Mouse (Mus musculus) midbrain, embryonic 13.5 days (tissue): ENCODE data around the gene Pdzd2. TPM values are rescaled to one million over a fixed set of nuclear protein-coding genes. Genes with fewer than 3 reads are reported as not detected.

Experiments
- ATAC-seq: fragments of 200-750 bp; cut with Nextera tagmentation; 2 replicates; pipeline ENCODE4 v1.8.0; 2017; ENCODE audit warnings: mild to moderate bottlenecking, moderate TSS enrichment, moderate library complexity
- H3K27ac ChIP-seq: fragments of 300-500 bp; sonication (generic); 2 replicates; pipeline ENCODE4 v1.5.1; 2015; ENCODE audit warnings: inconsistent platforms, mild to moderate bottlenecking, moderate library complexity
- H3K27me3 ChIP-seq: fragments of 300-500 bp; sonication (generic); 2 replicates; pipeline ENCODE4 v1.6.1; 2015; ENCODE audit warnings: mild to moderate bottlenecking, inconsistent platforms
- H3K36me3 ChIP-seq: fragments of 300-500 bp; sonication (generic); 2 replicates; pipeline ENCODE4 v1.6.1; 2015; ENCODE audit warnings: mild to moderate bottlenecking, inconsistent platforms
- H3K4me1 ChIP-seq: fragments of 300-500 bp; sonication (generic); replicated peaks from 2 replicates; pipeline ENCODE4 v1.6.1; 2015; ENCODE audit warnings: inconsistent platforms
- H3K4me2 ChIP-seq: fragments of 300-500 bp; sonication (generic); replicated peaks from 2 replicates; pipeline ENCODE4 v1.6.1; 2015; ENCODE audit warnings: moderate library complexity, mild to moderate bottlenecking, inconsistent platforms
- H3K4me3 ChIP-seq: fragments of 300-500 bp; sonication (generic); replicated peaks from 2 replicates; pipeline ENCODE4 v1.5.1; 2015; ENCODE audit warnings: mild to moderate bottlenecking, inconsistent platforms
- H3K9ac ChIP-seq: fragments of 300-500 bp; sonication (generic); replicated peaks from 2 replicates; pipeline ENCODE4 v1.6.1; 2015; ENCODE audit warnings: mild to moderate bottlenecking, inconsistent platforms
- H3K9me3 ChIP-seq: fragments of 300-500 bp; sonication (generic); 2 replicates; pipeline ENCODE4 v1.6.1; 2016; ENCODE audit warnings: mild to moderate bottlenecking, inconsistent platforms
- WGBS: fragments of 180-500 bp; shearing (Covaris S2); methylation state at CpG from one replicate; pipeline ENCODE4 v1.1.7; 2015; 5-methylcytosine and 5-hydroxymethylcytosine counted together
- polyA plus RNA-seq: library from polyadenylated mRNA; unstranded; fragments of >200 nt; fragmentation: Nextera tagmentation; extraction: Ambion mirVana; gene quantifications from 2 replicates; pipeline ENCODE4 v1.2.1, GENCODE M21; 2015

Pdzd2 gene
- polyA plus RNA-seq, 1 experiment from 2014 or later: 9.7 TPM

DNA sequence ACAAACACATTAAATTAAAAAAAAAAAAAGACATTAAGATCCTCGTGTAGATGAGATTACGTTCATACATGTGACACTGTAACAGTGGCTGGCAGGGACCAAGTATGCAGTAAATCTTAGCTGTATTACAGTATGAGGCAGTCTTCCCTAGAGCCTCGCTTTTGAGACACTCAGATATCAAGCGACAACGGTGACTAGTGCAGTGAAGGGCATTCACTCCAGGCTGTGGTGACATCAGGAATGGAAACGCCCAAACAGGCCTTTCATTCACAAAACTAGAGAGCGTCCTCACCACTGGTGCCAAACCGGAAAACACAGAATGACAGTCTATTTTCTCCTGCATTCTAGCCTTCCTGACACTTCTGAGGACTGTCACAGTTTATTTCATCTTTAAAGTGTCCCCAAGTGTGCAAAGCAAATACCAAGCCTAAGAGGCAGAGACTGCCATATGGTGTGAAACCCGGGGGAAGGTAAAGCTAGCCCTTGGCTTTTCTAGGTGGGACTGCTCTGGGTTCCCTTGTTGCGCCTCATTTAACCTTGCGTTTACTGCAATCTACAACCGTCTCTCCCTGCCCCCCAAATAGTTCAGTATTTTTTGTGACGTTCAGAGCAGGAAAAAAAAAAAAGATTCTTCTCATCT, 195.9 kb downstream of the Pdzd2 start:
- Histone ChIP-seq H3K9me3 (no peaks in the 10 kb centered on the region), H3K4me1 (peaks cover 13% of the 10 kb centered on the region), H3K27ac (no peak overlapping the region), H3K4me3 (no peak overlapping the region), H3K4me2 (no peak overlapping the region), H3K27me3 (no peaks in the 10 kb centered on the region), H3K9ac (no peak overlapping the region), H3K36me3 (no peaks in the 10 kb centered on the region)
- ATAC-seq: no peak
- 67% methylated on average over 13 of the region's 13 CpGs for WGBS

DNA sequence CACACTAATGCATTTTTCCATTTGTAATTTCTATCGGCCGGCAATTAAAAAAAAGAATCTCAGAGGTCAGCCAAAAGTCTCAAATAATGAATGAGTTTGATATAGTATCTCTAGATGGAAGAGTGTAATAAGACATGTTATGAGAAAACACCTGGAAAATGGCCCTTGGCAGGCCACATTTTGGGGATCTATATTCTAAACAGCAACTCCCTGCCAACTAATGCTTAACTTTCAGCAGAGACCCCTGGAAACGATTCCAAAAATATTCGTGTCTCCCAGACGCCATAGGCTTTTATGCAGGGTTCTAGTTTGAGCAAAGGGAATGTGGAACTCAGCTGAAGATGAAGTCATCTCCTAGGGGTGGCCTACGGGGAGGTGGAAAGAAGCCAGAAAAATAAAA, 197.4 kb downstream of the Pdzd2 start:
- Histone ChIP-seq H3K9ac (no peak overlapping the region), H3K4me1 (peaks cover 11% of the 10 kb centered on the region; the same call in 1 of the 2 replicates), H3K27ac (no peak overlapping the region), H3K4me2 (no peak overlapping the region), H3K36me3 (no peaks in the 10 kb centered on the region), H3K27me3 (no peaks in the 10 kb centered on the region), H3K4me3 (no peak overlapping the region), H3K9me3 (no peaks in the 10 kb centered on the region)
- 90% methylated on average over 6 of the region's 6 CpGs for WGBS
- no peak for ATAC-seq

DNA sequence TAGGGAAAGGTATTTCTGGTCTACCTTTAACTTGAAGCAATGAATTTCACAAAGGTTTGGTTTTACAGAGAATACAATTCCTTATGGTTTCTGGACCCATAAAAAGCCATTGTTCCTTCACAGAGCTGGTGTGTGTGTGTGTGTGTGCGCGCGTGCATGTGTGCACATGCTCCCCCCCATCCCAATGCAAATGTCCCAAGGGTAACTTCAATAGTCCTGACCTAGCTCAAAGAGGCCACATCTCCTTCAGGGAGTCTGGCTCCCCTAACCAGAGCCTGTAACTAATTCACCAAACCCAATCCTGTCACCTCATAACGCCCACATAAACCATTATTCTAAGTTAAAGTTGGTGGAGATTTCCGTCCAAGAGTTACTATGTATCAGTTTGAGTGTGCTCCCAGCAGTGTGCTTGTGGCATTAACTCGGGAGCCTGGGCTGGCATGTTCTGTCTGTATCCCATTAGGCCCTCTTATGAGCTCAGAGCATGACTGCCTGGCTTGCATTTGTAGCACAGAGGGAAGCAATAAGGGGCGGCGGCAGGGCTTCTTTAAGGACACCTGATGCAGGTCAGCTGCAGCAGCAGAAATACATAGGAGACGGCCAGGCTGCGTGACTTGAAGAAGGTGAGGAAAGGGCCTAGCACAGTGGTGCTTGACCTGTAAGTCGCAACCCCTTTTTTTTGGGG, 200.0 kb downstream of the Pdzd2 start:
- no peak overlapping the region for H3K27ac ChIP-seq
- ATAC-seq: no peak
- H3K27me3 ChIP-seq: no peaks in the 10 kb centered on the region
- 0 out of 2 replicates have a peak, but pooled peaks cover 6% of the 10 kb centered on the region for H3K4me1 ChIP-seq
- no peaks in the 10 kb centered on the region for H3K9me3 ChIP-seq
- no peaks in the 10 kb centered on the region for H3K36me3 ChIP-seq
- no peak overlapping the region for H3K4me3 ChIP-seq
- no peak overlapping the region for H3K9ac ChIP-seq
- H3K4me2 ChIP-seq: no peak overlapping the region
- 89% methylated on average over 11 of the region's 11 CpGs for WGBS

DNA sequence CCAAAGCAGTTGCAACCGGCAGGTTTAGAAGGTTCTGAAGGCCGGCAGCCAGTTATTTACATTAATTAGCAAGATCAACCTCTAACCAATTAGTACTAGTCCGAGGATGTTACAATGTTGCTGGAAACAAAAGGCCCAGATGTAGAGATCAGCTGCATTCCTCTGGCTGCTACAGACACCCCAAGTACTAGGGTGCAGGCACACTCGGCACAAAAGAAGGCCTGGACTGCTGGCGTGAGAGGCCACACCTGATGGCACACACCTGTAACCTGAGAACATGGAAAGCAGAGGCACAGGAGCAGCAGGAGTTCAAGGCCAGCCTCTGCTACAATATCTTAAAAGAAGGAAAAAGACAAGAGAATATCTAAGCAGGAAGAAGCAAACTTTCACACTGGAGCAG, 206.5 kb downstream of the Pdzd2 start:
- no peak overlapping the region for H3K4me3 ChIP-seq
- H3K9ac ChIP-seq: no peak overlapping the region
- 83% methylated on average over 5 of the region's 5 CpGs for WGBS
- no peaks in the 10 kb centered on the region for H3K36me3 ChIP-seq
- no peak overlapping the region for H3K27ac ChIP-seq
- H3K4me2 ChIP-seq: no peak overlapping the region
- no peaks in the 10 kb centered on the region for H3K4me1 ChIP-seq
- H3K27me3 ChIP-seq: no peaks in the 10 kb centered on the region
- H3K9me3 ChIP-seq: no peaks in the 10 kb centered on the region
- ATAC-seq: no peak

DNA sequence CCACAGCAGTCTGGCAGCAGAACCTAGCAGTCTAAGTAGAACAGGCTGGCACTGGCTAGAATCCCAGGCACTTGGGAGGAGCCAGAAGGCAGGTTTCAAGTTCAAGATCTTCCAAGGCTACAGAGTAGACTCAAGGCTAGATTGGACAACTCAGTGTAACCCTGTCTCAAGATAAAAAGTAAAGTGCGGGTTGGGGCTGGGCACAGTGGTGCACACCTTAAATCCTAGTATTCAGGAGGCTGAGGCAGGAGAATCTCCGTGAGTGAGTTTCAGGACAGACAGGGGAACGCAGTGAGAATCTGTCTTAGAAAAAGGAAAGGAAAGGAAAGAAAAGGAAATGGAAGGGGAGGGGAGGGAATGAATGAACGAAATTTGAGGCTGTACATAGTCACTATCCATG, 207.2 kb downstream of the Pdzd2 start:
- no peak overlapping the region for H3K4me3 ChIP-seq
- H3K36me3 ChIP-seq: no peaks in the 10 kb centered on the region
- H3K9ac ChIP-seq: no peak overlapping the region
- H3K27me3 ChIP-seq: no peaks in the 10 kb centered on the region
- no peak overlapping the region for H3K27ac ChIP-seq
- H3K9me3 ChIP-seq: no peaks in the 10 kb centered on the region
- no peak overlapping the region for H3K4me2 ChIP-seq
- ATAC-seq: no peak
- WGBS: 94% methylated on average over 4 of the region's 4 CpGs
- H3K4me1 ChIP-seq: no peaks in the 10 kb centered on the region

DNA sequence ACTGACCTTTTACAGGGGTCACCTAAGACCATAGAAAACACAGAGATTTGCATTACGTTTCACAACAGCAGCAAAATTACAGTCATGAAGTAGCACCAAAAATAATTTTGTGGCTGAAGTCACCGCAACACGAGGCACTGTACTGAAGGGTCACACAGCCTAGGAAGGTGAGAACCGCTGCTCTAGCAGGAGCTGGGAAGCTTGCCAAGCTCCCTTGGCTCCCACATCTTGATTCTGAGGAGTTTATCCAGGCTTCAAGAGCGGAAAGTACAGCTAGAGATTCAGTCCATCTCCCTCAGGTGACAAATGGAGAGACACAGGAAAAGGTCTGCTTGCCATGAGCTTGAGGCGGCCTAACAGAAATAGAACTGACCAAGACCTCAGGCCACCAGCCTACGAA, 216.9 kb downstream of the Pdzd2 start:
- H3K4me1 ChIP-seq: peaks cover 19% of the 10 kb centered on the region
- no peak overlapping the region for H3K9ac ChIP-seq
- no peak overlapping the region for H3K4me3 ChIP-seq
- H3K9me3 ChIP-seq: no peaks in the 10 kb centered on the region
- H3K27me3 ChIP-seq: no peaks in the 10 kb centered on the region
- H3K27ac ChIP-seq: no peak overlapping the region
- WGBS: 83% methylated on average over 7 of the region's 7 CpGs
- ATAC-seq: no peak
- H3K36me3 ChIP-seq: no peaks in the 10 kb centered on the region
- no peak overlapping the region for H3K4me2 ChIP-seq

DNA sequence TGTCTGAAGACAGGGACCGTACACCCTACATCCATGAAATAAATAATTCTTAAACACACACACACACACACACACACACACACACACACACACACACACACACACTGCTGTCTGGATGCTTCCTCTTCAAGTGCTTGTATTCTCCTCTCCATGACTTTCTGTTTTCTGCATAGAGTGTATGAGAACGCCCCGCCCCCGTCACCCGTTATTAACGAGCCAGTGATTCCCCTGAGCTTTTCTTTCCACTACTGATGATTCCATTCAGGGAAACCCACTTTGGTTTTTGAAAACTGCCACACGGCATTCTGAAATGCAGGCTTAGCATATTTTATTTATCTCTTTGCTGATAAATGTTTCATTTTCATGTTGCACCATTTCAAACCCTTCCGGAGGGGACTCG, 219.4 kb downstream of the Pdzd2 start:
- Histone ChIP-seq H3K4me3 (no peak overlapping the region), H3K4me1 (peaks cover 25% of the 10 kb centered on the region), H3K4me2 (no peak overlapping the region), H3K36me3 (no peaks in the 10 kb centered on the region), H3K9ac (no peak overlapping the region), H3K9me3 (no peaks in the 10 kb centered on the region), H3K27me3 (no peaks in the 10 kb centered on the region), H3K27ac (no peak overlapping the region)
- 68% methylated on average over 9 of the region's 9 CpGs for WGBS
- 0 out of 2 replicates have a peak, but pooled peaks have one; percentile 38 for ATAC-seq

DNA sequence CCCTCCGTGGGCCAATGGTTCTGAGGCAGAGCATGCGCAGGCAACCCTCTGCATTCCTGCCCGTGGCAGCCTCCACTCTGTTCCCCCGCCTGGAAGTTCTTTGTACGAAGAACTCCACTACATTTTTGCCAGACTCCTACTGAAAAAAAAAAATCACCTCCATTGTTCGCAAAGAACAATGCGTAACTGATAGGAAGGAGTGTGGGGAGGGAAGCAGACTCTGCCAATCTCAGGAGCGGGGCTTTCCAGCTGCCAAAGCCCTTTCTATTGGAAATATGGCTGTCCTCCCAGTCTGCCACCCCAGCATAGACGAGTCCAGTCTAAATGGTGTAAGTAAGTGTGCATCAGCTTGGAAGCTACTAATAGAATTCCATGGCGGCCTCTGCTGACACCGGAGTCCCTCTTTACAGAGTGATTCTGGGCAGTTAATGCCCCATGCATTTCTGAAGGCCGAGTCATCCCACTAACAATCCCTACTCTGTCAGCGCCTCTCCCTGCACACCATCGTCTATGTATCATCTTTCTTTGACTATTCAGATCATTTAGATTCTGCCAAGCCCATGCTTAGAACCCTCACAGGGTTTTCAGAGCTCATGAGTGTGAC, 221.3 kb downstream of the Pdzd2 start:
- H3K4me3 ChIP-seq: no peak overlapping the region
- H3K9ac ChIP-seq: no peak overlapping the region
- ATAC-seq: peak; percentile 12; the same call in 1 of the 2 replicates
- H3K36me3 ChIP-seq: no peaks in the 10 kb centered on the region
- peaks cover 26% of the 10 kb centered on the region for H3K4me1 ChIP-seq
- H3K27ac ChIP-seq: no peak overlapping the region
- H3K27me3 ChIP-seq: no peaks in the 10 kb centered on the region
- no peaks in the 10 kb centered on the region for H3K9me3 ChIP-seq
- 53% methylated on average over 14 of the region's 14 CpGs for whole genome bisulfite sequencing
- H3K4me2 ChIP-seq: no peak overlapping the region

DNA sequence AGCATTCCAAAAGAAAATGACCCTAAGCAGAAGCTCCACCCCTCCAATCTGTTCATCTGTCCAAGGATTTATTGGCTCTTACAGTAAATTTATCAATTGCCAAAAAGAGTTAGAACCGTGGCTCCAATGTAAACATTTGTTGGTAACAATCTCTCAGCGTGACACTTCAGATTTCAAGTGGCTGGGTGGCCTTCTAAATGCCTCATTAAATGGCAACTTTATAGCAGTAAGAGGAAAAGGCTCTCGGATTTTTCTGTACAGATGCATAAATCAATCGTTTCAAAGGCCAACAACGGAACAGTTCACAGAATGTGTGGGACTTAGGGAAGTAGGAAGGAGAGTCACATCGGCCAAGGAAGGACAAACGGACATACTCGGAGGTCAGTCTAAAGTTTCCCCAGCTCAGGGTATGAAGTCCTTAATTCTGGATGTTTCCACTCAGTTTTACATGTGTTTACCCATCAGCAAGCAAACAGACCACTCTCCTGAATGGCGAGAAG, 222.4 kb downstream of the Pdzd2 start:
- H3K36me3 ChIP-seq: no peaks in the 10 kb centered on the region
- no peaks in the 10 kb centered on the region for H3K27me3 ChIP-seq
- no peak for ATAC-seq
- peaks cover 26% of the 10 kb centered on the region for H3K4me1 ChIP-seq
- no peak overlapping the region for H3K9ac ChIP-seq
- H3K4me3 ChIP-seq: no peak overlapping the region
- no peak overlapping the region for H3K27ac ChIP-seq
- H3K4me2 ChIP-seq: no peak overlapping the region
- no peaks in the 10 kb centered on the region for H3K9me3 ChIP-seq
- 83% methylated on average over 9 of the region's 9 CpGs for WGBS

DNA sequence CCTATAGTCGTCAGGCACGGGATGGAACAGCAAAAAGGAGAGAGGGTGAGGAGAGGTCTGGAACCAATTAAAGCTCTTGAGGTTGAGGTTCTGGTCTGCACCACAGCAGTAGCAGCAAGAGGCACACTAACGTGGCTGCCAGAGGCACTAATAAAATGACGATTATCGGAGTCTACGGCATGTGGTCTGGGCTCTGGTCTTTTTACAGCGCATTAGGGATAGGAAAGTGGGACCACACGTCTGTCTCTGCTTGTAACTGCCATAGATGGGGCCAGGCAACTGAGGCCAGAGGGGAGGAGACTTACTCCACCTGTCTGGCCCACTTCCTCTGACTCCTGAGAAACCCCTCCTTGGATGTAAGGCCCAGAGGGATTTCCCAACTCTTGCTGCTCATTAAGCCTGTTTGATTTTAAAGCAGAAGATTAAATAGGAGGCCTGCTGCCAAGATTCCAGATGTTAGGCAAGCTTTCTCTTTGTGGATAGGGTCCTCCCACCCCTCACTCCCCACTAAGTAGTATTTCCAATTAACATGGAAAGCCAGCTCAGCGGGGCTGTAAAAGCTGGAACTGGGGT, 224.4 kb downstream of the Pdzd2 start:
- Histone ChIP-seq H3K4me2 (no peak overlapping the region), H3K27me3 (no peaks in the 10 kb centered on the region), H3K9ac (no peak overlapping the region), H3K4me3 (no peak overlapping the region), H3K27ac (no peak overlapping the region), H3K4me1 (peaks cover 19% of the 10 kb centered on the region), H3K36me3 (no peaks in the 10 kb centered on the region), H3K9me3 (no peaks in the 10 kb centered on the region)
- no peak for ATAC-seq
- 69% methylated on average over 9 of the region's 9 CpGs for WGBS

DNA sequence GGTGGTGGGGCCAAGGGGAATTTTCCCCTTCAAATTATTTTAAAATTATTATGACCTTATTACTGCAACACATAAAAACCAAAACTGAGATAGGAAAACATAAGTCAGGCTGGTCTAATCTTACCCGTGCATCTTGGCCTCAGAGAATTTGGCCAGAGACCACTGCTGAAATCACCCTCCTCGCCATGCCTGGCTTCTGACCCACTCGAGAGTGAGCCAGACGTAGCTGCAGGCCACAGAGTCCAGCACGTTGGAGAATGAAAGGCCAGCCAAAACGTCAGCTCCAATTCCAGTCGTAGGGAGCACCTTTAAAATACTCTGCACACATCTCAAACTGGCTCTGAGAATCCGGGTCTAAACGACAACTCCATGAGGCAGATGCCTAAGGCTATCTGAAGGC, 226.2 kb downstream of the Pdzd2 start:
- ATAC-seq: no peak
- 76% methylated on average over 9 of the region's 9 CpGs for WGBS
- Histone ChIP-seq H3K27ac (no peak overlapping the region), H3K9ac (no peak overlapping the region), H3K36me3 (no peaks in the 10 kb centered on the region), H3K27me3 (no peaks in the 10 kb centered on the region), H3K4me1 (peaks cover 13% of the 10 kb centered on the region), H3K4me3 (no peak overlapping the region), H3K9me3 (no peaks in the 10 kb centered on the region), H3K4me2 (no peak overlapping the region)

DNA sequence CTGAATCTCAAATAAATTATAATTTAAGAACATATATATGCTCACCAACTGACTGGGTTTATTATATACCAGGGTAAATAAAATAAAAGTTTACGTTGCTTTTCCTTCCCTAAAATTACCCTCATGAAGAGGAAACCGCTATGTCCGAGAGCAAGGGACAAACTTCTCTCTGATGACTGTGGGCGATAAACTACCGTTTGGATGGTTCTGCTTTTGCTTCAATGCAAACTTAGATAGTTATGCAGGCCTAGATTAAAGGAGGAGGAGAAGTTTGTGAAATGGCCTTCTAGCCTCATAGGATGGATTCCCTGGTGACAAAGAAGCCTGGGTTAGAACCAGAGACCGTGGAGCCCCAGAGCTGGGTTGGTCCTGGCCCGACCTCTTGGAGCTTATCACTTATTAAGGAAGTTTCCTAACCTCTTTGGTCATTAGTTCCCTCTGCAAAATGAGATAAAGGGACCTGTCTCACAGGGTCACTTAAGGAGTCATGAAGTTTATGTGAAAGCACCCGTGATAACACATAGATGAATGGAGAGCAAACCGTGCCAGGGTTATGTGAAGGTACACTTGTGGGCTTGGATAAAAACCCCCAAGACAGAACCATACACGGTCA, 230.9 kb downstream of the Pdzd2 start:
- Histone ChIP-seq H3K36me3 (no peaks in the 10 kb centered on the region), H3K27me3 (no peaks in the 10 kb centered on the region)
- 93% methylated on average over 10 of the region's 10 CpGs for WGBS

More for the DNA sequence above, 230.9 kb downstream of the Pdzd2 start:
- H3K27ac ChIP-seq: no peak overlapping the region
- no peak for ATAC-seq
- no peak overlapping the region for H3K9ac ChIP-seq
- H3K4me3 ChIP-seq: no peak overlapping the region
- H3K4me1 ChIP-seq: peaks cover 16% of the 10 kb centered on the region
- H3K9me3 ChIP-seq: no peaks in the 10 kb centered on the region
- no peak overlapping the region for H3K4me2 ChIP-seq
